Mouse (Mus musculus) layer of hippocampus, postnatal 25 days (tissue): ENCODE results near the gene Bahcc1. TPM values are rescaled to one million over a fixed set of nuclear protein-coding genes. Genes with fewer than 3 reads are reported as not detected.

Source experiments
- DNase-seq, 2 experiments: peaks; one replicate each; pipeline ENCODE4 v3.0.0; 2022; ENCODE audit warnings: mixed read lengths in 2 of 2, low spot score in 1 of 2; ENCODE audit errors: extremely low spot score in 1 of 2
- total RNA-seq, 2 experiments: library from RNA; stranded (reverse); gene quantifications; 2 replicates each; pipeline ENCODE4 v1.2.3; 2021

Bahcc1 gene
- total RNA-seq, 2 experiments from 2014 or later: 17.7 to 22.6 TPM

DNA sequence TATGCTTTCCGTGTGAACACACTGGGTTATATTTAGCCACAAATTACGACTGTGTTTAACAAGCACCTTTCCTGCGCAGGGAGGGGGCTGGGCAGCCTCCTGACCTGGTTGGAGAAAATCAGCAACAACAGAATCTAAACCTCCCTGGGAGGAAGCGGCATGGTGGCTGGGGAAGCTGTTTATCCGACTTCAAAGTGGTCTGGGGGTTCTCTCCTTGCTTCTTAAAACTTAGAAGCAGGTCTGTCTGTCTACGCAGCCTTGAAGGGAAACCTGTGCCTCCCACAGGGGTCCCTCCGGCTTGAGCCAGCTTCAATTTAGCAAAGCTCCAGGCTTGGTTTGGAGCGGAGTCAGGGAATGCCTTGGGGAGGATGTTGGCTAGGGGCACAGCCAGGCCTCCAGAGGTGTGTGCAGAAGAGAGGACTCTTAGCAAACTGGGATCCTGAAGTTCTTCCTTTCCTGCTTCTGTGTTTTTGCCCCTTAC, 5.1 kb upstream of the Bahcc1 start:
- DNase-seq: no peak

DNA sequence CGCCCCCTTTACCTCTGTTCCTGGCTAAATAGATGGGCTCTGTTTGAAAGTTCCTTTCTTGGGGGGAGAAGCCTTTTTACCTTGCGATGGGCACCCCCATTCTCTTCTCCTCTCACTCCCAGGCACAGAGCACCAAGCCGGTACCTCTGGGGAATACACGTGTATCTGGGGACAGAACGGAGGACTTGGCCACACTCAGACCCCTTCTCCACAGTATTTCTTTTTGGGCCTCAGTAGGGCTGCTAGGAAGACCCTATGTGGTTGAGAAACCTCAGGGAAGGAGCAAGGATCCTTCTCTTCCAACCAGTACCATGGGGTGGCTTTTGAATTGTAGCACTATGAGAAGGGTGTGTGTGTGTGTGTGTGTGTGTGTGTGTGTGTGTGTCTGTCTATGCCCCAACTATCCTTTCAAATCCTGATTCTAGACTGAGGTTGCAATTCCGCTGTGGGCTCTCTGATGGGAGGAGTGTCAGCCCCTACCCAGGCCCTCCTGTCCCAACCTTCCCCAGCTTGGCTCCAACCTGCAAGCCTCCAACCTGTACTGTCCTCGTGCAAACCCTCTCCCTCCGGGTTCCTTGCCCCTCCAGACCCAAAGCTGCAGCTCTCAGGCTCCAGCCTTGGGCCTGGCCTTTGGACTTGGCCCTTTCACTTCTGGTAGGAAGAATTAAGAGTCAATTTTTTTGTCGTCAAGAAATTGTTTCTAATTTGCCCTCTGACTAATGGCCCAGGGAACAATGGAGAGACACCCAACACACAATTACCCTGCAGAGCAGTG, 4.4 kb upstream of the Bahcc1 start:
- DNase-seq: no peak

DNA sequence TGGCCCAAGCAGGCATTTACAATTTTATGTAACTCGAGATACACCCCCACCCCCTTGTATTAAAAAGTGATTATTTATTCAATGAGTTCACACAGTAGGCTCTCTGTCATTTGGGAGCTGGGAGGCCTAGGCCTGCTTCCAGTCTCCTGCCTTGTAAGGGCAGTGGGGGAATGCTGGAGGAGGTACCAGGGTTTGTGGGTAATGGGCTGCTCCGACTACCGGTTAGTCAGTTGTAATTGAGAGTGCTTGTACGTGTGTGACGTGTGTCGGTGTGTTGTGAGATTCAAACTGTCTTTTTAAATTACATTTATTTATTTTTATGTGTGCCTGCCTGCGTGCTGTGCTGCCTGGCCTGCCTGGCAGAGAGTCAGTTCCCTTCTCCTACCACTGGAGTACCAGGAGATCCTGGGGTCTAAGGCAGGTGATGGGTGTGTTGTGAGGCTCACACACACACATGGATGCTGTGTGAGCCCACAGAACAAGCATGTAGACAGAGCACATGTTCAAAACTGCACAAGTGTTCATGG, 3.8 kb upstream of the Bahcc1 start:
- DNase-seq: no peak

DNA sequence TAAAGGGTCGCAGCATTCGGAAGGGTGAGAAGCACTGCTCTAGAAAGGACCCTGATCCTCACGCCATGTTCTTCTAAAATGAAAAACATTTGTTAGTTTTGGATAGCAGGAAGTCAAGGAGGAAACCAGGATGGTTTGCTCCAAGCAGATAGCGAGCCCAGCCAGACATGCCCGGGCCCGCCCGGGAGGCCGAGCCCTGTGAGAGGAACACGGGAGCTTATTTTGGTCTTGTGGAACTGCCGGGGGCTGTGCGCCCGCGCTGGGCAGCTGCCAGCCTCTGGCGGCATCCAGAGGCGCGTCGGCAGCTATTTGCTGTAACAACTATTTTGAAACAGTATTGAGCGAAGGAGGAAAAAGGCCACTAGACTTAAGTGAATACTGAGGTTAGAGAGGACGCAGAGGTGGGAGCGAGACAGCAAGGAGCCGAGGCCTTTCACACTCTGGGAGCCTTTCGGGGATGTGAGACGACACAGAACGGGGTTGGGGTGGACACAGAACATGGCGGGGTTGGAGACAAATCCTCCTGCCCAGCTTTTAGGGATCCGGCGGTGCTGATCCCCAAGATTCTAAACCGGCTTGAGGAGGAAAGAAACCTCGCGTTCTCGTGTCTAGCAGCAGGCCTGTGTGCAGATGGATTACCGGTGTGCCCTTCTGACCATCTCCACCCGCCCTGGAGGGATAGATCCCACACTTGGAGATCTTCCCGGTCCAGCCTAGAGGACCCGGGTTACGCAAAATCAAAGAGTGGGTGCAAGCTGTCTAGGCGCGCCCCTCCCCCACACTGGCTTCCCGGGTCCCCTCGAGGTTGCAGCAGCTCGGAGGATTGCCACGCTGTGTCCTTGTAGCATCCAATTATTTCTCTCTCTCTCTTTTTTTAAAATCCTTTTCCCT, 2.6 kb upstream of the Bahcc1 start:
- peak; percentile 56 to 76 for DNase-seq

DNA sequence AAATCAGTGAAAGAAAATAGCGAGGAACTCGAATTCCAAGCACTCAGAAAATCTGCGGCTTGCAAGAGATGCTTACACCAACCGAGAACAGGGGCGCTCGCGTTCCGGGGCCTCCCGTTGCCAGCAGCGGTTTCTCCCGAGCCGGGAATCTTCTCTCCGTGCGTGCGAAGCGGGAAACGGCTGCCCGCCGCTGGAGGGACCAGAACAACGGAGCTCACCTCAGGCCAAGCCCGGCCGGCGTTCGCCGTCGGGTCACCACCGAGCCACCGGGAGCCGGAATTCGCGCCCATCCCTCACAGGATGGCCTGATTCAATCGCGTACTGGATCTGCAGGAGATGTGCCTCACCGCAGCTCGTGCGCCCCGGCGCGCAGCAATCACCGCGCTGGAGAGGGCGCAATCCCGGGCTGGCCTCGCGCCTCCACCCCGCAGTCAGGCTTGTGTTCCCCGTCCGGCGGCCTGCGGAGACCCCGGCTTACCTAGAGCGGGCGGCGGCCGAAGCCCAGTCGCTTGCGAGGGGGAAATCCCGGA, 1.8 kb upstream of the Bahcc1 start:
- peak; percentile 67 for DNase-seq

DNA sequence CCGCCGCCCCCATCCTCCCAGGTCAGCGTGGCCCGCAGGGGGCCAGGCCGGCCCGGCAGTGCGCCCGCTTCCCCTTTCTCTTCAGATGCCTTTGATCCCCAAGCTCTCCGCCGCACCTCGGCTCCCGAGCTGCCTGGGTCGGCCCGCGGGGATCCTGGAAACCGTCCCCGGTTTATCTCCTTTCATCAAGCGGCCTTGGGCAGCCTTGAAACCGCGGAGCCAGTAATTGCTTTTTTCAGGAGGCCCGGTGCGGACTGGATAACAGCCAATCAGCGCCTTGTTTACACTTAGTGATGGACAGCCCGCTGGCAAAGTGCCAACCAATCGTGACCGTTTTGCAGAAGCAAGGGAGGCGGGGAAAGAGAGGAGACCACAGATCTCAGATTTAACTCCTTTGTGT, 1.4 kb upstream of the Bahcc1 start:
- DNase-seq: peak; percentile 99 to 100

DNA sequence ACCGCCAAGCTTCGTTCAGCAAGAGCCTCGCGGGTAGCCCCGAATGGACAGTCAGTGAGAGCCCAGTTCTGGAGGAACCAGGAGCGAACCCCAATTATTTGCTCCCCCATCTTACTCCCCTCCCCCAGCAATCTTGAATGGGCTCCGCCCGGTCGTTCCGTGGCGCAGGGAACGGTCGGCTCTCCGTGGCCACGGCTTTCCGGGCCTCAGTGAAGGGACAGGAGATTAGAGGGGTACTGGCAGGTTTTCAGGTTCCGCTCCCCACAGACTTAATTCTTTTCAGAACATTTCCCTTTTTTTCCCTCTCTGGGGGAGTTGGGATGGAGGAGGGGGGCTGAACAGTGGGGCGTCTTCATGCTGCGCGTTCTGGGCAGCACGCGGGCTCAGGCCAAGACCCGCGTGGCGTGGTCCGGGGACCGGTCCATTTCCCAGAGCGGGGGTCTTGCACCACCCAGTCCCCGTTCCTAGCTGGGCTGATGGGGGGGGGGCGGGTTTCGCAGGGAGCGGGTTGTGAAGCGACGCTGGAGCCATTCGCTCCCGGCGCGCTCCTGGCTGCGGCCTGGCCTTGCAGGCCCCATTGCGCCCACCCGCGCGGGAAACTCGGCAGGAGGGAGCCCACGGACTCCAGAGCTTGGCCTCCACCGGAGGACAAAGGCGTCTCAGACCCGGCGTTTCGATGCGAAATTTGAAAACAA, 841 bp downstream of the Bahcc1 start:
- peak; percentile 49 to 65 for DNase-seq

DNA sequence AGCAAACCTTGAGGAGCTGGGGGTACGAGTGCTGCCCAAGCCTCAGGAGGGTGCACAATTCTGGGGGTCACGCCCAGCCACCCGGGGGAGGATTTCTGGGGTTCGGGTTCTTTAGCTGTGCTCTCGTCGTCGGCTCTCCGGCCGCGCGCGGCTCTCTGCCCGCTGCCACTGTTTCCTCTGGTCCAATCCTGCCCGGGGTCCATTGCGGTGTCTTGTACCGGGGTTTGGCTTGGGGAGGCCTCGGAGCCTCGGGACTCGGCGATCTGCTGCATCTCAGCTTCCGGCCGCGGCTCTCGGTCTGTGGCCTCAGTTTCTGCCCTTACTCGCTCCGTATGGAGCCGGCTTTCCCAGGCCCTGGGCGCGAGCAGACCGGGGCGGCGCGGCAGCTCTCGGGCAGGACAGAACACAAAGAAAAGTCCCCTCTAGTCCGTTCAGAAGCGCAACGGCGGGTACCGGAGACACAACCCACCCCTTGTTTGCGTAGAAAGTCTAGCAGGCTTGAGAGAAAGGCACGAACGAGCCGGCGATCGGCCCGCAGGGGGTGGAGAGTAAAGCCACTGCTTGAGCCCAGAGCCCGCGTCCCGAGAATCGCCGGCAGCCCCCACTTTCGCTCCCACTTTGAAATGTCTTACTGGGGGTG, 1.5 kb downstream of the Bahcc1 start:
- peak; percentile 48 to 55 for DNase-seq

DNA sequence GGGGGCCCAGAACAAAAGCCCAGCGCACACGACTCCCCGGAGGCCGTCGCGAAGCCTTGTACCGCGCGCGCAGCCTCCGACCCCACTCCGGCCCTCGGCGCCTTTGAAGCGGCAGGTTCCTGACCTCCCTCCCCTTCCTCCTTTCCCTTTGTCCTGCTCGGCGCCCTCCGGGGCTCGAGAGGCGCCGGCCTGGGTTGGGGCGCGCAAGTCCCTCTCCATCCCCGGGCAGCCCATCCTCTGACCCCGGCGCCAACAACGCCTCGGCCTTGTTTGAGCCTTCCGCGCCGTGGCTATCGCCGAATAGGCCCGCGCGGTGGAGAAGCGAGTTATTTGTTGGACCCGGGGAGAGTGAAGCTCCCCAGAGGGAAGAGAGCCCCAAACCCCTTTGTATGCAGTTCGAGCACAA, 2.0 kb downstream of the Bahcc1 start:
- peak; percentile 47 to 54 for DNase-seq

DNA sequence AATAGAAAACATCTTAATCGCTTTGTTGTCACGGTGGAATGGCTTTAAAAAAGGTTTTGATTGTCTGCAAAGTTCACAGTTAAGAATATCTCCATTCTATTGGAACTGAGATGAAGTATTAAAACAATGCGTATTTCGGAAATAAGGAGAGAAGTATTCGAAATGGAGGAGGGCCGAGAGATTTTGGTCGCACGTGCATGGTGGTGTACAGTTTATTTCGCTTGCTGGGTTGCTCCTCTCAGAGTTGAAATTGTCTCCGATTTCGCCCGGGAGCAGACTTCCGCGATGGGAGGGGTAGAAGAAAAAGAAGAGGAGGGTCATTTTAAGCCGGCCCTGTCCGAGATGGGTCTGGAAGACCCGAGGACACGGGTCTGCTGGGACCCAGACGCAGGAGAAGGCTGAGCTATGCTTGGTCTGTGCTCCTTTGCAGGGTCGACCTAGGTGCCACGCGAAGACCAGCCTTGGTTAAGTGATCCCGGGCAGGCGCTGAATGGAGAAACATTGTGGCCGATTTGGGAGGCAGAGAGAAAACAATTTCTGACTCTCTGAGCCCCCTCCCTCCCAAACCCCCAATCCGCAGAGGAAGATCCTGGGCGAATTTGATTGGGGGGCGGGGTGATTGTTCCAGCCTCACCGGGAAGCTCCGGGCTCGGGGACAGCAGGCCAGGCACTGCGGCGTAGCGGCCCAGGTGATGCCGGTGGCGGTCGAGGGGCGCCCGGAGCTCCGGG, 2.8 kb downstream of the Bahcc1 start:
- DNase-seq: peak in 1 of 2 experiments; percentile 61

DNA sequence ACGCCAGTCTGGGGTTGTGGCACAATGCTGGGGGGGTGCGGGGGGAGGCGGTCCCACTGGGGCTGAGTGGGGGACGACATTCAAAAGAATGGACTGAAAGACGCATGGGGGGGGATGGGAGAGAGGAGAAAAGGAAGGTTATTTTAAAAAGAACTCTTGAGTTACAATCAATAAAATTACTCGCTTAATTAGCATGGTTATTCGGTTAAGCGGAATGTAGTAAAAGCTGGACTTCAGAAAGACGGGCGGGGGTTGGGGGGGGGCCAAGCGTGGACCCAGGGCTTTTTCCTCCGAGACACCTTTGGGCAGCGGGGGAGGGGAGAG, 3.3 kb downstream of the Bahcc1 start:
- DNase-seq: no peak

DNA sequence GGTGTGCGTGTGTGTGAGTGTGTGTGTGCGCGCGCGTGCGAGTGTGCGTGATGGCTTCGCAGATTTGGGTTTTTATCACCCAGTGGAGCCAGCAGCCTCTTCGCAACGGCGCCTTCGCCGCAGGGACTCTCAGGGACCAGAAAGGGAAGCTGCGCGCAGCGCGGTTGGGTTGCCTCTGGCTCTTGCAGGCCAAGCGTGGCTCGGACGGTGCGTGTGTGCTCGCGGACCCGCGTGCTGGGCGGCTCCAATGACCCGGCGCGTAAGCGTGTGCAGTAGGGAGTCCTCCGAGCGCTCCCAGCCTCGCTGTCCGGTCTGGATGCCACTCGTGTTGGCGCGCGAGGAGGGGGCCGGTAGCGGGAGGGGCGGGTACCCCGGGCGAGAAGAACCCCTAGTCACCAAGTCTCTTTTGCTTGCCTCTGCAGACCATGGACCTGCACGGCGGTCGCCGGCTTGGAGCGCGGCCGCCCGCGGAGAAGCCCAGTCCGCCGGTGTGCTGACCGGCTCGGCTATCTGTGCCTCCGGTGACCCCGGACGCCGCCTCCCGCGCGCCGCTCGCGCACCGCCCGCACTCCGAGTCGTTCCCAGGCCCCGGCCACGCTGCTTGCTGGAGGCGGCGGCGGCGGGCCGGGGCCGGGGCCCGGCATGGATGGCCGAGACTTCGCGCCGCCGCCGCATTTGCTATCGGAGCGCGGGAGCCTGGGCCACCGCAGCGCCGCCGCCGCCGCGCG, 3.9 kb downstream of the Bahcc1 start:
- DNase-seq: peak; percentile 61 to 71

DNA sequence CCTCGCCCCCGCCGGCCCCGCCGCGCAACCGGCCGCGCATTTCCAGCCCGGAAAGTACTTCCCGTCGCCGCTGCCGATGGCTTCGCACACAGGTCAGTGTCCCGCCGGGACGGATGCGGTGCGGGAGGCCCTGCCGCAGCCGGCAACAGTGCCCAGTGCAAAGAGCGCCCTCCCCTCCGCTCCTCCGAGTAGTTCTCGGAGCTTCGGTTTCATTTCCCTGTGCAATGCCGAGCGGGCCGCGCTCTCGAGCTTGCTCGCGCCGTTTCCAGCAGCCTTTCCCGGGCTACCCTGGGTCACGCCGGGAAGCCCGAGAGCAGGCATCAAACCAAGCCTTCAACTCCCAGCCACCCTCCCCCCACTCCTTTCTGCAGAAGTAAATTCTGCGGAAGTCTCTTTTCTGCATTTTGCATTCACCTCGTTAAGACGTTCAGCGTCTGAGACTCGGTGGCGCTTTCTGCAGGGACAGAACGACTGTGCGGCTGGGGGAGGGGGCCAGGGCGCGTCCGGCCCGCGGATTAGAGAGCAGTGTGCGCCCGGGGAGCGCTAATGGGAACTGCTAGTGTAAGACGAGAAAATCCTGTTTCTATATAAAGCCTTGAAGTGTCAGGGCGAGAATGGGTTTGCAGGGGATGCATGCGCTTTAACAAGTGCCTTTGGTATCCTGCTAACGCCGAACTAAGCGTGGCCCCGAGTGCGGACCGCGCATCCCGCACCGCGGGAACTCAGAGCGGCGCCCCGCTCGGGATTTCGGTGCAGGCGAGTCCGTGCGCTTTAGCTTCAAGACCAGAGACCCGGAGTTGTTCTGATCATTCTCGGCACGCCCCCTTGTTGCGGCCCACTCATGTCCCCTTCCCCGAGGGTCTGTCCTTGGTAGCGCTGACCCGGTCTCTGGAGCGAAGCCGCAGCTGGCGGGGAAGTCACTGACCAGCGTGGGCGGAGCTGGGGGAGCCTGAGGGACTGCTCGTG, 4.7 kb downstream of the Bahcc1 start:
- DNase-seq: peak; percentile 54 to 61

DNA sequence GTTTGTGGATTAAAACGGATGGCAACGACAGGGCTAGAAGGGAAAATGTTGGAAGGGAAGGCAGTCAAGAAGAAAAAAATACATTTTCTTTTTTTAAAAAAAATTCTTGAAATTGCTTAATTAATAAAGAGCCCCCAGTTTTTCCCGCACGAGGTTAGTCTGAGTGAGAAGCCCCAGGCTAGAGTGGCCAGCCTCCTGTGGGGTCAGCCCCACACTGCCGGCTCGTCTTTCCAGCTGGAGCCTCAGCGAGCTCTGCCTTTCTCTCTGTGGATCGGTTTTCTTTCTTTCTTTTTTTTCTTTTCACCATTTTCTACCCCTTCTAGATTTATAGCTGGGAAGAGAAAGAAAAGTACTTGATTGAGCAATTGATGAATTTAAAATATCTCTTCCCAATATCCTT, 5.6 kb downstream of the Bahcc1 start:
- DNase-seq: no peak

DNA sequence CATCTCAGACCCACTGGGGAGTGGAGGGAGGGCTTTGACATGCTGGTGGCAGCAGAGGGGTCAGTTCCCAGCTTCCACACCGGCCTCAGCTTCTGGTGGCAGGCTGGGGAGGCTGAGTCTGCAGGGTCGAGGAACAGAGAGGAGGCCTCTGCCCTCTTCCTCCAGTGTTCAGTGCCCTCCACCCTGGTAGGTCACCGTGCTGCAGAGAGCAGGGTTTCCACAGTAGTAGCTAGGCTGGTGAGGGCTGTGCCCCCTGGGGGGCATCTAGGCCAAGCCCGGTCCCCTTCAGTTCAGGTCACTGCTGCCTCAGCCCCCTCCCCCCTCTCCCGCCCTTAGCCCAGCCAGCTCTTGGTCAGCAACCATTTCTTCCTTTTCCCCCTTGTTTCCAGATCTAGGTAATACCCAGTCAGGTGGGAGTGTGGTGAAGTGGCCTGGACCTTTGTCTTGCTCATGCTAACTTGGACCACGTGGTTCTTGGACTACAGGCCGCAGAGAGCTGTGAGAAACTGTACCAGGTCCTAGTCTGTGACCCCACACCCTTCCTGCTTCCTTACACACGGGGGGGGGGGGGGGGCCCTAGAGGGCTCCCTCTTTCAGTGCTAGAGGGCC, 6.1 kb downstream of the Bahcc1 start:
- no peak for DNase-seq

DNA sequence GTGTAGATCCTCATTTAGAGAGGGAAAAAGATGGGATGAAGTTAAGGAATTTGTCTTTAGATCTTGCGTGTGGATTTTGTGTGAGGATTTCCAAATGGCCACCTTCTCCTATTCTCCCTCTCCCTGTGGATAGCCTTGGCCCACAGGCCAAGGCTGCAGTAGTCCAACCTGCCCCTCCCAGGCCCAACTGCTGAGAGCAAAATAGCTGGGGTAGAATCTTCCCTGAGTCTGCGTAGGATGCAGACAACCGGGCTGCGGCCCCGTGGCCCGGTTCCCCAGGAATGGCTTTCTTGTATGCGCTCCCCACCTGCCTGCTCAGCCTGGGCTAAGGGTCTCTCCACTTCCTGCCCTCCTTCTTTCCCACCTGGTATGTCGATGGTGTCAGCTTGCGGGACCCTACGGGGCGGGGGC, 6.8 kb downstream of the Bahcc1 start:
- no peak for DNase-seq

DNA sequence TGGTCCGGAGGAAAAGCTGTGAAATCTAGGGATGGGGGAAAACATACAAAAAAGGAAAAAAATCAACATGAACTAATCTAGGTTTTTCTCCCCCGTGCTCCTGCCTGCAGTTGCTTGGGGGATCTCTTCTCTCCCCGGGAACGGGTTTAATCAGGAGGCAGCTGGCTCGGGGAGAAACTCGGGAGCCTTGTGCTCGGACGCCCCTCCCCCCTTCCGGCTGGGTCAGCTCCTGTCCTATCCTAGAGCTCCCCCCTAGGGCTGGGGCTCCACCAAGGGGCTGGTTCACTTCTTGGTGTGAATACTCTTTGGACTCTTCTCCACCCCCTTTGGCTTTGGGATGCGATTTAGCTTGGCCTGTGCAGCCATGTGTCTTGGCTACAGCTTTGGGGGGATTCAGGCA, 7.5 kb downstream of the Bahcc1 start:
- DNase-seq: peak; percentile 55 to 68
